Mouse (Mus musculus) kidney, adult 11 months (tissue): ENCODE results near the gene Olfm1.

ENCODE experiments used
- DNase-seq: peaks from one replicate; pipeline ENCODE4 v3.0.0; 2022

Gene Olfm1

GRCm38 (mm10) chr2:28236447-28236846 lies 43.7 kb downstream of the Olfm1 start:
- no peak for DNase-seq

- DNase-seq: no peak
Measured at GRCm38 (mm10) chr2:28239616-28240015, 46.8 kb downstream of the Olfm1 start.

GRCm38 (mm10) chr2:28240920-28241319 lies 48.1 kb downstream of the Olfm1 start:
- DNase-seq: no peak

GRCm38 (mm10) chr2:28241520-28242221 lies 48.9 kb downstream of the Olfm1 start:
- DNase-seq: no peak

GRCm38 (mm10) chr2:28242222-28242543 lies 49.4 kb downstream of the Olfm1 start:
- no peak for DNase-seq

- no peak for DNase-seq
Measured at GRCm38 (mm10) chr2:28244667-28245395, 52.0 kb downstream of the Olfm1 start.

- DNase-seq: peak; percentile 9
Measured at GRCm38 (mm10) chr2:28246110-28246653, 53.4 kb downstream of the Olfm1 start.

GRCm38 (mm10) chr2:28247098-28247497 lies 54.3 kb downstream of the Olfm1 start:
- DNase-seq: no peak

- no peak for DNase-seq
Measured at GRCm38 (mm10) chr2:28252554-28252953, 59.8 kb downstream of the Olfm1 start.

GRCm38 (mm10) chr2:28256029-28256428 lies 63.2 kb downstream of the Olfm1 start:
- DNase-seq: no peak

- DNase-seq: no peak
Measured at GRCm38 (mm10) chr2:28261438-28261837, 68.6 kb downstream of the Olfm1 start.

GRCm38 (mm10) chr2:28267776-28268275 lies 75.0 kb downstream of the Olfm1 start:
- no peak for DNase-seq

GRCm38 (mm10) chr2:28270561-28270960 lies 77.8 kb downstream of the Olfm1 start:
- no peak for DNase-seq

GRCm38 (mm10) chr2:28272218-28272965 lies 79.6 kb downstream of the Olfm1 start:
- DNase-seq: no peak

GRCm38 (mm10) chr2:28274006-28274405 lies 81.2 kb downstream of the Olfm1 start:
- no peak for DNase-seq

- DNase-seq: no peak
Measured at GRCm38 (mm10) chr2:28275345-28275744, 82.6 kb downstream of the Olfm1 start.

GRCm38 (mm10) chr2:28278150-28278549 lies 85.4 kb downstream of the Olfm1 start:
- DNase-seq: peak; percentile 38

GRCm38 (mm10) chr2:28278853-28279252 lies 86.1 kb downstream of the Olfm1 start:
- no peak for DNase-seq
